Mouse (Mus musculus): ENCODE results near the gene Chga.

DNA sequence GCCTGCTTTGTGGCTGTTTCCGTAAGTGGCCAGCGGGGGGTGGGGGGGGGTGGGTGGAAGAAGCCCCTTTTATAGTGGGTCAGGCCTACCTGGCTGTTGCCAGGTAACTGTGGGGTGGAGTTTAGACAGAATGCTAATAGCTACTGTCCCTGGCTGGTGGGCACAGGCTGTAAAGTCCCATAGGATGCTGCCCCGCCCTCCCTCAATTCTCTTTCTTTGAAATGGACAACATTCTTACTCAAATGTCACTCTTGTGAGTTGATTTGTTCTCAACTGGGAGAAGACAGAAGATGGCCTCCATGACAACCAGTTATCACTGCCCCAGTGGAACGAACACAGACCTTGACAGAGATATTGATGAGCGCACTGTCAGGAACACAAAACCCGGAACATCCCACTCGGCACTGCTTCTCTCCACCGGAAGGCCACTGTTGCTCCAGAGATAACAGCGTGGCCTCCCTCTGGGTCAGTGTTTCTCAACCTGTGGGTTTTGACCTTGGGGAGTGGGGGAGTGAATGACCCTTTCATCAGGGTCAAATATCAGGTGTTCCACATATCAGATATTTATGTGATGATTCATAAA, 49.5 kb upstream of the Chga start:
- TF ChIP-seq CTCF (IDR thresholded peaks at IDR 0.05; ENCODE audit: low read depth, low read length) (no peak), POLR2A (IDR thresholded peaks at IDR 0.05; ENCODE audit: borderline replicate concordance, low read depth, low read length) (no peak)
